Mouse (Mus musculus): ENCODE measurements at regions not wholly inside any gene's neighbourhood (a gene's known extent, or its start where the extent isn't known, plus 50 kb on each side); places are given as distances from the start of the nearest gene placed in this dataset.

GRCm38 (mm10) chr8:117958914-117959313, 157.2 kb upstream of the Mphosph6 start:
- Histone ChIP-seq H3K4me2 (no peak overlapping the region), H3K4me1 (no peaks in the 10 kb centered on the region), H3K4me3 (no peak overlapping the region), H3K27ac (no peak overlapping the region), H3K9me3 (replicated peaks) (peaks cover 14% of the 10 kb centered on the region), H3K9ac (no peak overlapping the region), H3K36me3 (no peaks in the 10 kb centered on the region), H3K27me3 (replicated peaks) (no peaks in the 10 kb centered on the region)
- WGBS (ENCODE audit: insufficient replicate concordance): 27% methylated on average over 3 of the region's 3 CpGs
- ATAC-seq: no peak

- H3K27me3 ChIP-seq (replicated peaks): no peaks in the 10 kb centered on the region
- H3K4me1 ChIP-seq: no peaks in the 10 kb centered on the region
- no peaks in the 10 kb centered on the region for H3K36me3 ChIP-seq
- no peaks in the 10 kb centered on the region for H3K9me3 ChIP-seq (replicated peaks)
- H3K4me3 ChIP-seq: no peak overlapping the region
- 21% methylated on average over 5 of the region's 5 CpGs for WGBS (ENCODE audit: insufficient replicate concordance)
- H3K4me2 ChIP-seq: no peak overlapping the region
- no peak for ATAC-seq
- H3K27ac ChIP-seq: no peak overlapping the region
- no peak overlapping the region for H3K9ac ChIP-seq
Observed at GRCm38 (mm10) chr8:117951656-117952055, 149.9 kb upstream of the Mphosph6 start.

- Histone ChIP-seq H3K36me3 (no peaks in the 10 kb centered on the region), H3K4me3 (no peak overlapping the region), H3K27me3 (replicated peaks) (no peaks in the 10 kb centered on the region), H3K4me2 (no peak overlapping the region), H3K9me3 (replicated peaks) (no peaks in the 10 kb centered on the region), H3K9ac (no peak overlapping the region), H3K27ac (no peak overlapping the region), H3K4me1 (no peaks in the 10 kb centered on the region)
- no peak for ATAC-seq
- WGBS (ENCODE audit: insufficient replicate concordance): 49% methylated on average over 3 of the region's 3 CpGs
Observed at GRCm38 (mm10) chr8:117946540-117946939, 144.8 kb upstream of the Mphosph6 start.

GRCm38 (mm10) chr8:117934566-117935094, 132.9 kb upstream of the Mphosph6 start:
- Histone ChIP-seq H3K4me3 (no peak overlapping the region), H3K27me3 (replicated peaks) (no peaks in the 10 kb centered on the region), H3K9ac (no peak overlapping the region), H3K9me3 (replicated peaks) (no peaks in the 10 kb centered on the region), H3K4me1 (no peaks in the 10 kb centered on the region), H3K27ac (no peak overlapping the region), H3K4me2 (no peak overlapping the region), H3K36me3 (no peaks in the 10 kb centered on the region)
- ATAC-seq: no peak
- WGBS (ENCODE audit: insufficient replicate concordance): 81% methylated on average over 16 of the region's 16 CpGs

- Histone ChIP-seq H3K4me1 (no peaks in the 10 kb centered on the region), H3K27ac (no peak overlapping the region), H3K4me3 (no peak overlapping the region), H3K36me3 (no peaks in the 10 kb centered on the region), H3K9ac (no peak overlapping the region), H3K4me2 (no peak overlapping the region), H3K9me3 (replicated peaks) (no peaks in the 10 kb centered on the region), H3K27me3 (replicated peaks) (no peaks in the 10 kb centered on the region)
- ATAC-seq: no peak
- WGBS (ENCODE audit: insufficient replicate concordance): 43% methylated on average over 6 of the region's 6 CpGs
Observed at GRCm38 (mm10) chr8:117930687-117931086, 128.9 kb upstream of the Mphosph6 start.

GRCm38 (mm10) chr8:117929606-117930005, 127.9 kb upstream of the Mphosph6 start:
- Histone ChIP-seq H3K36me3 (no peaks in the 10 kb centered on the region), H3K4me2 (no peak overlapping the region), H3K27me3 (replicated peaks) (no peaks in the 10 kb centered on the region), H3K4me1 (no peaks in the 10 kb centered on the region), H3K27ac (no peak overlapping the region), H3K9me3 (replicated peaks) (no peaks in the 10 kb centered on the region), H3K9ac (no peak overlapping the region), H3K4me3 (no peak overlapping the region)
- WGBS (ENCODE audit: insufficient replicate concordance): 59% methylated on average over 12 of the region's 12 CpGs
- no peak for ATAC-seq

GRCm38 (mm10) chr8:117923296-117923695, 121.6 kb upstream of the Mphosph6 start:
- no peak overlapping the region for H3K27ac ChIP-seq
- no peaks in the 10 kb centered on the region for H3K27me3 ChIP-seq (replicated peaks)
- H3K36me3 ChIP-seq: no peaks in the 10 kb centered on the region
- H3K9ac ChIP-seq: no peak overlapping the region
- no peaks in the 10 kb centered on the region for H3K9me3 ChIP-seq (replicated peaks)
- H3K4me1 ChIP-seq: no peaks in the 10 kb centered on the region
- 61% methylated on average over 6 of the region's 6 CpGs for WGBS (ENCODE audit: insufficient replicate concordance)
- no peak for ATAC-seq
- no peak overlapping the region for H3K4me2 ChIP-seq
- no peak overlapping the region for H3K4me3 ChIP-seq

GRCm38 (mm10) chr8:117903052-117903451, 101.3 kb upstream of the Mphosph6 start:
- ATAC-seq: no peak
- WGBS (ENCODE audit: insufficient replicate concordance): 56% methylated on average over 8 of the region's 8 CpGs

GRCm38 (mm10) chr8:117899892-117900291, 98.1 kb upstream of the Mphosph6 start:
- ATAC-seq: no peak

More at GRCm38 (mm10) chr8:117903052-117903451, 101.3 kb upstream of the Mphosph6 start:
- Histone ChIP-seq H3K4me1 (no peaks in the 10 kb centered on the region), H3K27ac (no peak overlapping the region), H3K27me3 (replicated peaks) (no peaks in the 10 kb centered on the region), H3K4me3 (no peak overlapping the region), H3K4me2 (no peak overlapping the region), H3K9ac (no peak overlapping the region), H3K36me3 (no peaks in the 10 kb centered on the region), H3K9me3 (replicated peaks) (no peaks in the 10 kb centered on the region)

GRCm38 (mm10) chr8:117898015-117898414, 96.3 kb upstream of the Mphosph6 start:
- 59% methylated on average over 5 of the region's 5 CpGs for WGBS (ENCODE audit: insufficient replicate concordance)

More at GRCm38 (mm10) chr8:117899892-117900291, 98.1 kb upstream of the Mphosph6 start:
- Histone ChIP-seq H3K27ac (no peak overlapping the region), H3K36me3 (no peaks in the 10 kb centered on the region), H3K4me2 (no peak overlapping the region), H3K4me3 (no peak overlapping the region), H3K9me3 (replicated peaks) (no peaks in the 10 kb centered on the region), H3K4me1 (no peaks in the 10 kb centered on the region), H3K9ac (no peak overlapping the region), H3K27me3 (replicated peaks) (no peaks in the 10 kb centered on the region)

GRCm38 (mm10) chr8:117894861-117895260, 93.1 kb upstream of the Mphosph6 start:
- Histone ChIP-seq H3K4me3 (no peak overlapping the region), H3K36me3 (no peaks in the 10 kb centered on the region), H3K9ac (no peak overlapping the region), H3K4me2 (no peak overlapping the region), H3K4me1 (no peaks in the 10 kb centered on the region), H3K27me3 (replicated peaks) (no peaks in the 10 kb centered on the region), H3K27ac (no peak overlapping the region), H3K9me3 (replicated peaks) (no peaks in the 10 kb centered on the region)
- no peak for ATAC-seq
- 47% methylated on average over 8 of the region's 8 CpGs for WGBS (ENCODE audit: insufficient replicate concordance)

More at GRCm38 (mm10) chr8:117898015-117898414, 96.3 kb upstream of the Mphosph6 start:
- Histone ChIP-seq H3K4me2 (no peak overlapping the region), H3K36me3 (no peaks in the 10 kb centered on the region), H3K27ac (no peak overlapping the region), H3K27me3 (replicated peaks) (no peaks in the 10 kb centered on the region), H3K4me3 (no peak overlapping the region), H3K4me1 (no peaks in the 10 kb centered on the region), H3K9me3 (replicated peaks) (no peaks in the 10 kb centered on the region), H3K9ac (no peak overlapping the region)
- ATAC-seq: no peak

GRCm38 (mm10) chr8:117890211-117890610, 88.5 kb upstream of the Mphosph6 start:
- Histone ChIP-seq H3K36me3 (no peaks in the 10 kb centered on the region), H3K9ac (no peak overlapping the region), H3K27me3 (replicated peaks) (no peaks in the 10 kb centered on the region), H3K27ac (no peak overlapping the region), H3K4me2 (no peak overlapping the region), H3K9me3 (replicated peaks) (no peaks in the 10 kb centered on the region), H3K4me3 (no peak overlapping the region), H3K4me1 (no peaks in the 10 kb centered on the region)
- WGBS (ENCODE audit: insufficient replicate concordance): 43% methylated on average over 3 of the region's 3 CpGs
- no peak; the same call in 1 of the 2 replicates for ATAC-seq

GRCm38 (mm10) chr8:117881414-117881973, 79.8 kb upstream of the Mphosph6 start:
- Histone ChIP-seq H3K27me3 (replicated peaks) (no peaks in the 10 kb centered on the region), H3K4me1 (no peaks in the 10 kb centered on the region), H3K36me3 (no peaks in the 10 kb centered on the region), H3K4me2 (no peak overlapping the region), H3K27ac (no peak overlapping the region), H3K4me3 (no peak overlapping the region), H3K9ac (no peak overlapping the region), H3K9me3 (replicated peaks) (no peaks in the 10 kb centered on the region)
- WGBS (ENCODE audit: insufficient replicate concordance): 74% methylated on average over 8 of the region's 8 CpGs
- no peak for ATAC-seq

Data from liver, embryonic 12.5 days (tissue).